Mouse (Mus musculus): ENCODE data around the gene Fgf18. TPM values are rescaled to one million over a fixed set of nuclear protein-coding genes. Genes with fewer than 3 reads are reported as not detected.

Fgf18 gene
- polyA plus RNA-seq, 1 experiment from 2014 or later, result 9.2 TPM

DNA sequence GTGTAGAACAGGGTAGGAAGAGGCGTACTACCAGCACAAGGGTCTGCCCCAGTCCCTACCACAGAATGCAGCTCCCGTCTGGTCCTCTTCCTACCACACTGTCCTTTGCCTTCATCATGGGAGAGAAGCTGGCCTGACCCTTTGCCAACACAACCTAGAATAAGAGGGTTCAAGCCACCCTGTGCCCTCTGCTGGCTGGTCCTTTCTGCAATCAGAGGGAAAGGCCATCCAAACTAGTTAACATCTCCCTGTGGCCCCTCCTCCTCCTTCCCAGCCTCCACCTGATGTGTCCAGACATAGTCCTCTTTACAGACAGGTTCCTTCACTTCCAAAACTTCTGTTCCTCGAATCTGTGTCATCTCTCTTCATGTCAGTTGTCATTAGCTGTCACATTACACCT is 66.0 kb downstream of the Fgf18 start:
- 79% methylated on average over 3 of the region's 3 CpGs for WGBS
- Histone ChIP-seq H3K4me2 (no peak overlapping the region), H3K27me3 (replicated peaks) (no peaks in the 10 kb centered on the region), H3K9ac (replicated peaks) (no peak overlapping the region), H3K27ac (replicated peaks) (no peak overlapping the region), H3K9me3 (replicated peaks) (no peaks in the 10 kb centered on the region), H3K4me3 (replicated peaks) (no peak overlapping the region), H3K36me3 (no peaks in the 10 kb centered on the region), H3K4me1 (peaks cover 11% of the 10 kb centered on the region)
- ATAC-seq (ENCODE audit: low FRiP score), result no peak

DNA sequence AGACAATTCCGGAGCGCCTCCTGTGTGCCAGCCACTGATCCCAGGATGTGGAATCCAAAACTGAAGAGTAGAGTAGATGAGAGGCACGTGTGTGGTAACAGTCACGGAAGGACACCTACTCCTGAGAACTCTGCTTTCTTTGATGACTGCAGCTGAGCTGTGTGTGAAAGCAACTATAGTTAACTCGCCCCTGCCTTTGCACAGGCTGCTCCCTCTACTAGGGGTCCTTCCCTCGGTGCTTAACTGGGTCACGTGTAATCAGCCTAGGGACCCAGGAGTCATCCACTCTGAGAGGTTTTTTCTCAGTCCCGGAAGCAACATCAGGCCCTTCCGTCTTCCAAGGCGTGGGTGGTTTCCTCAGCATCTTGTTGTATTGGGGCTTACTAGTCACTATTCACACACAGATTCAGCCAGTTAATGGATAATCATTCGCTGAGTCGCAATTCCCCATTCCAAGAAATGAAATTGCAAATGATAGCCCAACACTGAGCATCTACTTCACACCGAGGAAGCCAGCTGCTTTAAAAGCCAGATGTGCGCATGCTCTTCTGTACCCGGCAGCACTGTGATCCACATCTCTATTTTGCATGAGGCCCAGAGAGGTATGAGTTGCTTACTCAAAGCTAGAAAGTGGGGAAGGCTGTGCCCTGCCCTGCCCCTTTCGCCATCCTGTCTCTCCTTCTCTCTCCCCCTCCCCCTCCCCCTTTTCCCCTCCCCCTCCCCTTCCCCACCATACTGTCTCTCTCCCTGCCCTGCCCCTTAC is 67.0 kb downstream of the Fgf18 start:
- H3K4me1 ChIP-seq, result peaks cover 15% of the 10 kb centered on the region
- WGBS, result 68% methylated on average over 16 of the region's 16 CpGs
- no peaks in the 10 kb centered on the region for H3K36me3 ChIP-seq

DNA sequence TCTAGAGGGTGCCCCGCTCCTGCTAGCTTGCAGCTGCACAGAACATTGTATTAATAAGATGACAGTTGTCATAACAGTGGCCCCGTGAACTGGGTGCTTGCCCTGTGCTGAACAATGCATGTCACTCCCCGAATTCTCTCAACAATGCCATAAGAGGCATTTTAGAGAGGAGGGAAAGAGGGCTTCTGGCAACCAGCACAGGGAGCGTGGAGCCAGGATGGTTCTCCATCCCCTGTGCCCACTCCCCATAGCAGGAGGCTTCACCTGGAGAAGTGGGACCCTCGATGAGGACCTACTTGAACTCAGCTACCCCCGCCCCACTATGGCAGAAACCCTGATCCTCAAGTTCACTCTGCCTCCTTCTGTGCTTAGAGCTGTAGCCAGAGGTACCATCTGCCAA is 67.8 kb downstream of the Fgf18 start:
- H3K9me3 ChIP-seq (replicated peaks), result no peaks in the 10 kb centered on the region
- H3K9ac ChIP-seq (replicated peaks), result no peak overlapping the region
- peaks cover 18% of the 10 kb centered on the region for H3K4me1 ChIP-seq
- no peaks in the 10 kb centered on the region for H3K27me3 ChIP-seq (replicated peaks)
- no peak overlapping the region for H3K27ac ChIP-seq (replicated peaks)
- no peak overlapping the region for H3K4me2 ChIP-seq
- 80% methylated on average over 6 of the region's 6 CpGs for WGBS
- H3K36me3 ChIP-seq, result no peaks in the 10 kb centered on the region
- no peak overlapping the region for H3K4me3 ChIP-seq (replicated peaks)
- no peak for ATAC-seq (ENCODE audit: low FRiP score)

More for the DNA sequence above, 67.0 kb downstream of the Fgf18 start:
- Histone ChIP-seq H3K27me3 (replicated peaks) (no peaks in the 10 kb centered on the region), H3K4me2 (no peak overlapping the region), H3K9me3 (replicated peaks) (no peaks in the 10 kb centered on the region), H3K4me3 (replicated peaks) (no peak overlapping the region), H3K9ac (replicated peaks) (no peak overlapping the region), H3K27ac (replicated peaks) (no peak overlapping the region)
- no peak for ATAC-seq (ENCODE audit: low FRiP score)

DNA sequence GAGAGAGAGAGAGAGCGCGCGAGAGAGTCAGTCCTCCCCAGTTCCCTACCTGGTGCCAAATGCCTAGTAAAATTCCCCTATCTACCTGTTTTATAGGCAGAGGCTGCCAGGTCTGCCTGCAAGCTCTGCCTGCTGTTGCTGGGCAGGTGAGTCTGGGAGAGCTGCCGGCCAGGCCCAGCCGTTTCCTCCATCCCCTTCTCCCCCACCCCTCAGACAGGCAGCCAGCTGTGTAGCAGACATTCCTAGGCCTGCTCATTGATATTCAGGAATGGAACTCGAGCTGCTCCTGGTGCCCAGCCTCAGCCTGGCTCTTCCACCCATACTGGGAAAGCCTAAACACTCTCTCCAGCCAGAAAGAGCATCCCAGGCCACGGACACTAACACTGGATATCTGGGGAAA is 69.2 kb downstream of the Fgf18 start:
- Histone ChIP-seq H3K9ac (replicated peaks) (no peak overlapping the region), H3K9me3 (replicated peaks) (no peaks in the 10 kb centered on the region), H3K4me1 (peaks cover 18% of the 10 kb centered on the region), H3K4me2 (no peak overlapping the region), H3K27ac (replicated peaks) (no peak overlapping the region), H3K4me3 (replicated peaks) (no peak overlapping the region), H3K27me3 (replicated peaks) (no peaks in the 10 kb centered on the region), H3K36me3 (no peaks in the 10 kb centered on the region)
- 34% methylated on average over 7 of the region's 7 CpGs for WGBS
- ATAC-seq (ENCODE audit: low FRiP score), result no peak

DNA sequence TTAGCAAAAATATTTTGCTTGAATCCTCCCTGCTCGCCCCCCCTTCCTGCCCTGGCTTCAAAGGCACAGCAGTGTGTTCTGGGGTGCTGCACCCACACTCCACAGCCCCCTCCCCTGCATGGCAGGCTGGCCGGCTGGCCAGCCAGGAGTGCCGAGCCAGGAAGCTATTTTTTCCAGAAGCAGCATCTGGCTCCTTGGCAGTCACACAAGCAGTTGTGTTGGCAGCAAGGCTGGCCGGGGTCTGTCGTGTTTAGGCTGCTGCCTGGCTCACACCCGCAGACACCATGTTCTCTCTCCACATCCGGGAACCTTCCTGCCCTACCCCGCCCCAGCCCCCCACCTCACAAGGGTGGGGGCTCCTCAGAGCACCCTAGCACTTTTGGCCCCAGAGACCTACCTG is 71.9 kb downstream of the Fgf18 start:
- 52% methylated on average over 8 of the region's 8 CpGs for WGBS

DNA sequence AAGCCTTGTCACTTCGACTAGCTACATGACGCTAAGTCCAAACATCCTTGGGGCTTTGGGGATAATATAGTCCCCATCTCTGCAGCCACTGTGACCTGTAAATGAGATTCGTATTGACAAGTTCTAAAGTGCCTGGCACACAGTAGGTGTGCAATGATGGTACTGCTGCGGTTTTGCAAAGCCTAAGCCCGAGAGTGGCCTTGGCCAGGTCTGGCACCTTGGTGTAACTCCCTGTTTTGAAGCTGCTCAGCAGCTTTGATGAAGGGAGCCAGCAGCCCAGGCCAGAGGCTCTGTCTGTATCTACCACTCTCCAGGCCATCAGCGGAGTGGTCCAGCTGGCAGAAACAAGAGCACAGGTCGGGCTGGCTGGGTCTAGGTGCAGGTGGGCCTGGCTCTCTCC is 72.7 kb downstream of the Fgf18 start:
- Histone ChIP-seq H3K9me3 (replicated peaks) (no peaks in the 10 kb centered on the region), H3K9ac (replicated peaks) (no peak overlapping the region), H3K27me3 (replicated peaks) (no peaks in the 10 kb centered on the region), H3K4me2 (no peak overlapping the region), H3K4me3 (replicated peaks) (no peak overlapping the region), H3K36me3 (no peaks in the 10 kb centered on the region), H3K4me1 (peaks cover 22% of the 10 kb centered on the region), H3K27ac (replicated peaks) (no peak overlapping the region)
- no peak for ATAC-seq (ENCODE audit: low FRiP score)
- 71% methylated on average over 7 of the region's 7 CpGs for WGBS

More for the DNA sequence above, 71.9 kb downstream of the Fgf18 start:
- ATAC-seq (ENCODE audit: low FRiP score), result peak; percentile 28; the same call in 1 of the 2 replicates
- no peaks in the 10 kb centered on the region for H3K27me3 ChIP-seq (replicated peaks)
- peaks cover 22% of the 10 kb centered on the region for H3K4me1 ChIP-seq
- no peak overlapping the region for H3K9ac ChIP-seq (replicated peaks)
- no peak overlapping the region for H3K4me2 ChIP-seq
- H3K36me3 ChIP-seq, result no peaks in the 10 kb centered on the region
- H3K4me3 ChIP-seq (replicated peaks), result no peak overlapping the region
- H3K9me3 ChIP-seq (replicated peaks), result no peaks in the 10 kb centered on the region
- peak overlapping the region; percentile 41; the same call in 1 of the 2 replicates for H3K27ac ChIP-seq (replicated peaks)

DNA sequence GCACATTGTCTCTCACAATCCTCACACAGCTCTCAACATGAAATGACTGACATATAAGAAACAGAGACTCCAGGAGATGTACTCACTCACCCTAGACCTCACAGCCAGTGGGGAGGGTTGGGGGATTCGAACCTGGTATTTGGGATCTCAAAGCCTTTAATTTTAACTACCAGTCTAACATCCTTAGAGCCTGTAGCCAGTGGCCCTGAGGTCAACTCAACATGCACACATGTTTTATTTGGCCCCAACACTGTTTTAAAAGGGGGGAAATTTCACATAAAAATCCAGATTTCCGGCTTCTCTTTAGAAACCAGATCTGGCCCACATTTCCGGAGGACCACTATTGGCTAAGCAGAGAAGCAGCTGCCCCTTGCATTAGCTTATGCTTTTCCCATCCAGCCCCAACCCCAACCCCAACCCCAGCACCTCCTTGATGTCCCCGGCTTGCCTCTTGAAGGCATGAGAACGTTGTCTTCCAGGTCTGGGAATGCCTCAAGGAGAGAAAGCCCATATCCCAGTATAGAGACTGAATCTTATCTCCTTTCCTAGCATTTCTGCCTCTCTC is 75.8 kb downstream of the Fgf18 start:
- H3K4me2 ChIP-seq, result no peak overlapping the region
- H3K27ac ChIP-seq (replicated peaks), result no peak overlapping the region
- H3K9ac ChIP-seq (replicated peaks), result no peak overlapping the region
- no peaks in the 10 kb centered on the region for H3K36me3 ChIP-seq
- H3K4me1 ChIP-seq, result peaks cover 11% of the 10 kb centered on the region
- no peaks in the 10 kb centered on the region for H3K27me3 ChIP-seq (replicated peaks)
- ATAC-seq (ENCODE audit: low FRiP score), result no peak
- WGBS, result 80% methylated on average over 5 of the region's 5 CpGs
- no peak overlapping the region for H3K4me3 ChIP-seq (replicated peaks)
- H3K9me3 ChIP-seq (replicated peaks), result no peaks in the 10 kb centered on the region

DNA sequence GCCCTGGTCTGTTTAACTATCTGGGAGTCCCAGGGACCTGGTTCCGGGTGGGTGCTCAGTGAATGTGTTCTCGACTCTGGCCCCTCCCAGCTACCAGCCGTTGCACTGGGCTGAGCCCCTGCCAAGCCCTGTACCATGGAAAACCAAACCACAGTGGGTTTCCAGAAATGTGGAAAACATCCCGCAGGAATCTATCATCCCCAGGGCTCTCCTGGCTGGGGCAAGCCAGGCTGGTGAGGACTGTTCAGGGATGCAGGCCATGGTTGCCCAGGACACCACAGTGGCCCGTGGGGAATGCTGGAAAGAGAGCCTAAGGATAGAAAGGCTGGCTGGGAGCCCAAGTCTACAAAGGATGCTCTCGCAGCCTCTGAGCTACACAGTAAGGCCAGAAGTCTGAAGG is 76.7 kb downstream of the Fgf18 start:
- no peak overlapping the region for H3K4me2 ChIP-seq
- peak; percentile 89 for ATAC-seq (ENCODE audit: low FRiP score)
- H3K4me3 ChIP-seq (replicated peaks), result no peak overlapping the region
- no peaks in the 10 kb centered on the region for H3K9me3 ChIP-seq (replicated peaks)
- H3K9ac ChIP-seq (replicated peaks), result no peak overlapping the region
- WGBS, result 30% methylated on average over 6 of the region's 6 CpGs
- H3K27ac ChIP-seq (replicated peaks), result peak overlapping the region; percentile 6; the same call in 1 of the 2 replicates
- H3K36me3 ChIP-seq, result no peaks in the 10 kb centered on the region
- H3K27me3 ChIP-seq (replicated peaks), result no peaks in the 10 kb centered on the region
- H3K4me1 ChIP-seq, result peaks cover 10% of the 10 kb centered on the region

Other genes starting within 250 kb of the Fgf18 start
- gene Npm1, start 15.8 kb upstream of the Fgf18 start, polyA plus RNA-seq (2015; fragmentation: Nextera tagmentation; extraction: Ambion mirVana), result 369 and 576 TPM in 2 replicates
- gene Tlx3, start 56.2 kb upstream of the Fgf18 start, polyA plus RNA-seq (2015; fragmentation: Nextera tagmentation; extraction: Ambion mirVana), result 20.3 and 23.2 TPM in 2 replicates
- gene Gm12117, start 129.3 kb upstream of the Fgf18 start, polyA plus RNA-seq (2015; fragmentation: Nextera tagmentation; extraction: Ambion mirVana), result not detected in 2 replicates

All from neural tube, embryonic 15.5 days (tissue).